Mouse (Mus musculus) G1E (cell line): ENCODE data around the gene Dnah7b.

Experiments used
- CTCF ChIP-seq: IDR thresholded peaks from 2 replicates; pipeline ENCODE4 v1.5.1; 2012; ENCODE audit warnings: low read depth, low read length, inconsistent platforms, mixed read lengths
- POLR2AphosphoS5 ChIP-seq: IDR thresholded peaks from 2 replicates; pipeline ENCODE4 v1.6.1; 2012; ENCODE audit warnings: low read depth, low read length, inconsistent platforms; ENCODE audit not compliant: insufficient replicate concordance
- TAL1 ChIP-seq: conservative IDR thresholded peaks from 2 replicates; pipeline ENCODE4 v1.6.1; 2012; ENCODE audit warnings: low read depth, low read length, inconsistent platforms, mixed read lengths

DNA sequence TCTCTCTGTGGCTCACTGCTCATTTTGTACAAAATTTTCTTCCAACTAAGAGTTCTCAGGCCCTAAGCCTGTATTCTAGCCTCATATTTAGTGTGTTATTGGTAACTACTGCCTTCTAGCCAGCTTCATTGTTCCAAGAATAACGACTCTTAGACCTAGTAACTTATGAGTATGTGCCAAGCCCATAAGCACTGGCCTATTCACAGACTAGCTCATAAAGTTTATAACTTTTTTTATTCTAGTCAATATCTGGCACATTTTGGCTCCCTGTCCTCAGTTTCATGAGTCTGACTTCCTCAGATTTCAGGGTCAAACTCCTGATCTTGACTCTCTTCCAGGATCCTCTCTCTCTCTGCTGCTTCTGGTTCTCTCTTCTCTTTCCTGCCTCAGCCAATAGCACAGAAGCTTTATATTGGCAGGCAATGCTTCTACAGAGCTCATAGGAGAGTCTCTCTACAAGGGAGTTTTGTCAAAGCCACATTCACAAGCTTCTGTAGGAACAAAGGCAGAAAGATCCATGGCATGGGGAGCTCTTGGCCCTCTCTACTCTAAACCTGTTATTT is 34.0 kb upstream of the Dnah7b start:
- TF ChIP-seq CTCF (no peak), TAL1 (no peak), POLR2AphosphoS5 (no peak)
